Mouse (Mus musculus): ENCODE results near the gene Nvl. TPM values are rescaled to one million over a fixed set of nuclear protein-coding genes. Genes with fewer than 3 reads are reported as not detected.
A peak's percentile ranks its signal among the peaks of the same experiment; 100 is the strongest.

Gene Nvl
- polyA plus RNA-seq, 1 experiment from 2014 or later = 50.3 TPM

GRCm38 (mm10) chr1:181061784-181062485 is 82.1 kb downstream of the Nvl start:
- H3K9me3 ChIP-seq (replicated peaks; ENCODE audit: control insufficient read depth, low read length, poor library complexity, severe bottlenecking) = no peaks in the 10 kb centered on the region
- no peaks in the 10 kb centered on the region for H3K4me1 ChIP-seq (ENCODE audit: control insufficient read depth, insufficient read depth, low read length)
- no peak for ATAC-seq
- no peaks in the 10 kb centered on the region for H3K36me3 ChIP-seq (ENCODE audit: control insufficient read depth, insufficient read depth, low read length)
- H3K4me3 ChIP-seq (ENCODE audit: low read depth, low read length) = no peak overlapping the region
- no peak overlapping the region for H3K4me2 ChIP-seq (ENCODE audit: low read length)
- WGBS = 65% methylated on average over 3 of the region's 3 CpGs
- no peaks in the 10 kb centered on the region for H3K27me3 ChIP-seq (ENCODE audit: control insufficient read depth, insufficient read depth, low read depth, low read length)
- H3K27ac ChIP-seq (ENCODE audit: low read length) = no peak overlapping the region
- H3K9ac ChIP-seq (ENCODE audit: low read depth, low read length) = no peak overlapping the region

GRCm38 (mm10) chr1:181052898-181053297 is 91.1 kb downstream of the Nvl start:
- Histone ChIP-seq H3K4me3 (ENCODE audit: low read depth, low read length) (no peak overlapping the region), H3K9ac (ENCODE audit: low read depth, low read length) (no peak overlapping the region), H3K4me2 (ENCODE audit: low read length) (no peak overlapping the region), H3K36me3 (ENCODE audit: control insufficient read depth, insufficient read depth, low read length) (no peaks in the 10 kb centered on the region), H3K4me1 (ENCODE audit: control insufficient read depth, insufficient read depth, low read length) (no peaks in the 10 kb centered on the region), H3K27me3 (ENCODE audit: control insufficient read depth, insufficient read depth, low read depth, low read length) (no peaks in the 10 kb centered on the region), H3K27ac (ENCODE audit: low read length) (no peak overlapping the region), H3K9me3 (replicated peaks; ENCODE audit: control insufficient read depth, low read length, poor library complexity, severe bottlenecking) (no peaks in the 10 kb centered on the region)
- WGBS = 83% methylated on average over 4 of the region's 4 CpGs
- no peak for ATAC-seq

- Histone ChIP-seq H3K9ac (ENCODE audit: low read depth, low read length) (no peak within 1 kb of the TSS), H3K9me3 (replicated peaks; ENCODE audit: control insufficient read depth, low read length, poor library complexity, severe bottlenecking) (no peaks in the 10 kb centered on the region), H3K36me3 (ENCODE audit: control insufficient read depth, insufficient read depth, low read length) (no peaks in the 10 kb centered on the region), H3K4me3 (ENCODE audit: low read depth, low read length) (no peak within 1 kb of the TSS), H3K27me3 (ENCODE audit: control insufficient read depth, insufficient read depth, low read depth, low read length) (no peaks in the 10 kb centered on the region), H3K4me2 (ENCODE audit: low read length) (no peak within 1 kb of the TSS), H3K27ac (ENCODE audit: low read length) (no peak within 1 kb of the TSS), H3K4me1 (ENCODE audit: control insufficient read depth, insufficient read depth, low read length) (no peaks in the 10 kb centered on the region)
- WGBS = 91% methylated on average over 6 of the region's 6 CpGs
- no peak for ATAC-seq
Measured at GRCm38 (mm10) chr1:181050937-181051336, 93.1 kb downstream of the Nvl start, which contains the start of gene 9130409I23Rik. 9130409I23Rik (plus strand) TSS chr1:181051237.

GRCm38 (mm10) chr1:181049328-181049842 is 94.6 kb downstream of the Nvl start:
- no peak overlapping the region for H3K9ac ChIP-seq (ENCODE audit: low read depth, low read length)
- H3K4me2 ChIP-seq (ENCODE audit: low read length) = no peak overlapping the region
- no peaks in the 10 kb centered on the region for H3K9me3 ChIP-seq (replicated peaks; ENCODE audit: control insufficient read depth, low read length, poor library complexity, severe bottlenecking)
- H3K4me3 ChIP-seq (ENCODE audit: low read depth, low read length) = no peak overlapping the region
- no peak for ATAC-seq
- H3K4me1 ChIP-seq (ENCODE audit: control insufficient read depth, insufficient read depth, low read length) = no peaks in the 10 kb centered on the region
- H3K27ac ChIP-seq (ENCODE audit: low read length) = no peak overlapping the region
- H3K27me3 ChIP-seq (ENCODE audit: control insufficient read depth, insufficient read depth, low read depth, low read length) = no peaks in the 10 kb centered on the region
- H3K36me3 ChIP-seq (ENCODE audit: control insufficient read depth, insufficient read depth, low read length) = no peaks in the 10 kb centered on the region

GRCm38 (mm10) chr1:181047520-181047919 is 96.5 kb downstream of the Nvl start:
- Histone ChIP-seq H3K9ac (ENCODE audit: low read depth, low read length) (no peak overlapping the region), H3K4me3 (ENCODE audit: low read depth, low read length) (no peak overlapping the region), H3K36me3 (ENCODE audit: control insufficient read depth, insufficient read depth, low read length) (no peaks in the 10 kb centered on the region), H3K4me2 (ENCODE audit: low read length) (no peak overlapping the region), H3K4me1 (ENCODE audit: control insufficient read depth, insufficient read depth, low read length) (no peaks in the 10 kb centered on the region), H3K9me3 (replicated peaks; ENCODE audit: control insufficient read depth, low read length, poor library complexity, severe bottlenecking) (no peaks in the 10 kb centered on the region), H3K27me3 (ENCODE audit: control insufficient read depth, insufficient read depth, low read depth, low read length) (no peaks in the 10 kb centered on the region), H3K27ac (ENCODE audit: low read length) (no peak overlapping the region)
- WGBS = 66% methylated on average over 1 of the region's 1 CpGs
- ATAC-seq = no peak

- Histone ChIP-seq H3K27ac (ENCODE audit: low read length) (no peak overlapping the region), H3K27me3 (ENCODE audit: control insufficient read depth, insufficient read depth, low read depth, low read length) (peaks cover 2% of the 10 kb centered on the region; the same call in 1 of the 2 replicates), H3K9ac (ENCODE audit: low read depth, low read length) (no peak overlapping the region), H3K4me2 (ENCODE audit: low read length) (peak overlapping the region; percentile 8; the same call in 1 of the 2 replicates), H3K9me3 (replicated peaks; ENCODE audit: control insufficient read depth, low read length, poor library complexity, severe bottlenecking) (no peaks in the 10 kb centered on the region), H3K36me3 (ENCODE audit: control insufficient read depth, insufficient read depth, low read length) (no peaks in the 10 kb centered on the region), H3K4me3 (ENCODE audit: low read depth, low read length) (no peak overlapping the region), H3K4me1 (ENCODE audit: control insufficient read depth, insufficient read depth, low read length) (no peaks in the 10 kb centered on the region)
- no peak for ATAC-seq
- 15% methylated on average over 4 of the region's 4 CpGs for WGBS
Measured at GRCm38 (mm10) chr1:181039652-181040051, 104.4 kb downstream of the Nvl start.

GRCm38 (mm10) chr1:181037623-181038022 is 106.4 kb downstream of the Nvl start:
- Histone ChIP-seq H3K27ac (ENCODE audit: low read length) (no peak overlapping the region), H3K9me3 (replicated peaks; ENCODE audit: control insufficient read depth, low read length, poor library complexity, severe bottlenecking) (no peaks in the 10 kb centered on the region), H3K27me3 (ENCODE audit: control insufficient read depth, insufficient read depth, low read depth, low read length) (peaks cover 2% of the 10 kb centered on the region; the same call in 1 of the 2 replicates), H3K4me2 (ENCODE audit: low read length) (no peak overlapping the region), H3K9ac (ENCODE audit: low read depth, low read length) (no peak overlapping the region), H3K4me1 (ENCODE audit: control insufficient read depth, insufficient read depth, low read length) (no peaks in the 10 kb centered on the region), H3K4me3 (ENCODE audit: low read depth, low read length) (no peak overlapping the region), H3K36me3 (ENCODE audit: control insufficient read depth, insufficient read depth, low read length) (no peaks in the 10 kb centered on the region)
- no peak for ATAC-seq
- 84% methylated on average over 4 of the region's 4 CpGs for WGBS

Other genes starting within 250 kb of the Nvl start
- gene Pycr2, start 239.9 kb downstream of the Nvl start, polyA plus RNA-seq (2015; fragmentation: Nextera tagmentation; extraction: Ambion mirVana) = 68.3 and 71.7 TPM in 2 replicates
- 0.26 TPM in 1 of 2 replicates, not detected in the other for gene Lefty1, start 209.2 kb downstream of the Nvl start, polyA plus RNA-seq (2015; fragmentation: Nextera tagmentation; extraction: Ambion mirVana)
- gene Tmem63a, start 201.9 kb downstream of the Nvl start, polyA plus RNA-seq (2015; fragmentation: Nextera tagmentation; extraction: Ambion mirVana) = 1.2 and 1.3 TPM in 2 replicates
- 5.7 and 8.2 TPM in 2 replicates for gene Ephx1, start 123.3 kb downstream of the Nvl start, polyA plus RNA-seq (2015; fragmentation: Nextera tagmentation; extraction: Ambion mirVana)
- 0.17 TPM in 1 of 2 replicates, not detected in the other for gene 9130409I23Rik, start 93.0 kb downstream of the Nvl start, polyA plus RNA-seq (2015; fragmentation: Nextera tagmentation; extraction: Ambion mirVana)
- gene Cnih4, start 489 bp upstream of the Nvl start, polyA plus RNA-seq (2015; fragmentation: Nextera tagmentation; extraction: Ambion mirVana) = 42.2 and 49.1 TPM in 2 replicates
- gene Wdr26, start 67.8 kb upstream of the Nvl start, polyA plus RNA-seq (2015; fragmentation: Nextera tagmentation; extraction: Ambion mirVana) = 32.7 and 33.7 TPM in 2 replicates
- 11.3 and 11.4 TPM in 2 replicates for gene Cnih3, start 208.4 kb upstream of the Nvl start, polyA plus RNA-seq (2015; fragmentation: Nextera tagmentation; extraction: Ambion mirVana)

Data from midbrain, embryonic 16.5 days (tissue).